Mouse (Mus musculus) bone marrow macrophage, adult 2 months (primary cell): ENCODE measurements around the gene Dzank1. TPM values are rescaled to one million over a fixed set of nuclear protein-coding genes. Genes with fewer than 3 reads are reported as not detected.
A peak's percentile ranks its signal among the peaks of the same experiment; 100 is the strongest.

ENCODE experiments used
- H3K27ac ChIP-seq: 2 replicates; pipeline ENCODE4 v1.5.1; 2012; ENCODE audit warnings: low read depth, low read length; ENCODE audit not compliant: insufficient read depth
- H3K4me1 ChIP-seq: 2 replicates; pipeline ENCODE4 v1.6.1; 2012; ENCODE audit warnings: low read length; ENCODE audit not compliant: control insufficient read depth, insufficient read depth
- H3K4me3 ChIP-seq: 2 replicates; pipeline ENCODE4 v1.5.1; 2012; ENCODE audit warnings: mild to moderate bottlenecking, low read length, moderate library complexity; ENCODE audit not compliant: insufficient read depth
- CTCF ChIP-seq: IDR thresholded peaks from 2 replicates; pipeline ENCODE4 v1.5.1; 2012; ENCODE audit warnings: low read depth, mild to moderate bottlenecking, low read length, moderate library complexity
- POLR2A ChIP-seq: IDR thresholded peaks from 2 replicates; pipeline ENCODE4 v1.6.1; 2012; ENCODE audit warnings: mild to moderate bottlenecking, low read depth, low read length, borderline replicate concordance
- polyA plus RNA-seq: library from polyadenylated mRNA; stranded (reverse); fragments of >200 nt; gene quantifications from 2 replicates; pipeline ENCODE4 v1.2.4, GENCODE M21; 2012; ENCODE audit not compliant: missing spikeins, insufficient read depth, insufficient read length

The Dzank1 gene
- polyA plus RNA-seq, 1 experiment: 1.1 TPM

GRCm38 (mm10) chr2:144543670-144544069 is 16.5 kb upstream of the Dzank1 start:
- no peak overlapping the region for H3K4me3 ChIP-seq
- TF ChIP-seq POLR2A (no peak), CTCF (no peak)
- H3K4me1 ChIP-seq: no peaks in the 10 kb centered on the region
- no peak overlapping the region for H3K27ac ChIP-seq

- H3K4me1 ChIP-seq: no peaks in the 10 kb centered on the region
- TF ChIP-seq CTCF (no peak), POLR2A (no peak)
- no peak overlapping the region for H3K27ac ChIP-seq
- no peak overlapping the region for H3K4me3 ChIP-seq
Observed at GRCm38 (mm10) chr2:144541246-144541645, 14.0 kb upstream of the Dzank1 start.

- no peak overlapping the region for H3K4me3 ChIP-seq
- no peak overlapping the region for H3K27ac ChIP-seq
- no peaks in the 10 kb centered on the region for H3K4me1 ChIP-seq
- TF ChIP-seq CTCF (no peak), POLR2A (no peak)
Observed at GRCm38 (mm10) chr2:144537123-144537522, 9.9 kb upstream of the Dzank1 start.

GRCm38 (mm10) chr2:144527821-144528174 is 584 bp upstream of the Dzank1 start:
- Histone ChIP-seq H3K27ac (peak overlapping the region; percentile 89), H3K4me1 (peaks cover 7% of the 10 kb centered on the region), H3K4me3 (peak overlapping the region; percentile 81)
- TF ChIP-seq POLR2A (no peak), CTCF (no peak)

GRCm38 (mm10) chr2:144525856-144526255 is 1.4 kb downstream of the Dzank1 start:
- Histone ChIP-seq H3K4me3 (no peak overlapping the region), H3K4me1 (peaks cover 7% of the 10 kb centered on the region), H3K27ac (no peak overlapping the region)
- TF ChIP-seq POLR2A (no peak), CTCF (no peak)

- no peaks in the 10 kb centered on the region for H3K4me1 ChIP-seq
- no peak overlapping the region for H3K27ac ChIP-seq
- no peak for TF ChIP-seq POLR2A
- TF ChIP-seq CTCF: no peak
- H3K4me3 ChIP-seq: no peak overlapping the region
Observed at GRCm38 (mm10) chr2:144519772-144520171, 7.4 kb downstream of the Dzank1 start.

GRCm38 (mm10) chr2:144514619-144515018 is 12.6 kb downstream of the Dzank1 start:
- no peak overlapping the region for H3K27ac ChIP-seq
- no peaks in the 10 kb centered on the region for H3K4me1 ChIP-seq
- TF ChIP-seq CTCF (no peak), POLR2A (no peak)
- H3K4me3 ChIP-seq: no peak overlapping the region

GRCm38 (mm10) chr2:144502134-144502533 is 25.1 kb downstream of the Dzank1 start:
- no peaks in the 10 kb centered on the region for H3K4me1 ChIP-seq
- no peak overlapping the region for H3K4me3 ChIP-seq
- no peak overlapping the region for H3K27ac ChIP-seq
- no peak for TF ChIP-seq CTCF

GRCm38 (mm10) chr2:144489342-144489741 is 37.9 kb downstream of the Dzank1 start:
- Histone ChIP-seq H3K4me3 (no peak overlapping the region), H3K4me1 (no peaks in the 10 kb centered on the region), H3K27ac (no peak overlapping the region)
- TF ChIP-seq POLR2A (no peak), CTCF (no peak)

- TF ChIP-seq POLR2A: no peak
- TF ChIP-seq CTCF: no peak
- Histone ChIP-seq H3K4me3 (no peak overlapping the region), H3K27ac (no peak overlapping the region), H3K4me1 (no peaks in the 10 kb centered on the region)
Observed at GRCm38 (mm10) chr2:144487476-144487875, 39.7 kb downstream of the Dzank1 start.

- no peaks in the 10 kb centered on the region for H3K4me1 ChIP-seq
- TF ChIP-seq POLR2A: no peak
- TF ChIP-seq CTCF: no peak
- H3K4me3 ChIP-seq: no peak overlapping the region
- H3K27ac ChIP-seq: no peak overlapping the region
Observed at GRCm38 (mm10) chr2:144485439-144485838, 41.8 kb downstream of the Dzank1 start.

GRCm38 (mm10) chr2:144484084-144484483 is 43.1 kb downstream of the Dzank1 start:
- Histone ChIP-seq H3K27ac (no peak overlapping the region), H3K4me3 (no peak overlapping the region), H3K4me1 (no peaks in the 10 kb centered on the region)
- TF ChIP-seq CTCF (no peak), POLR2A (no peak)
